Mouse (Mus musculus) liver, embryonic 11.5 days (tissue): ENCODE results near the gene Rps18. TPM values are rescaled to one million over a fixed set of nuclear protein-coding genes. Genes with fewer than 3 reads are reported as not detected.

Experiments
- ATAC-seq: fragments of 200-750 bp; cut with Nextera tagmentation; replicated peaks from 2 replicates; pipeline ENCODE4 v1.8.0; 2017; ENCODE audit warnings: moderate number of reproducible peaks, mild to moderate bottlenecking, moderate TSS enrichment, moderate library complexity; ENCODE audit not compliant: low FRiP score
- DNase-seq: peaks from one replicate; pipeline ENCODE4 v3.0.0-alpha.2; 2017; ENCODE audit warnings: low spot score
- H3K27ac ChIP-seq: fragments of 300-500 bp; sonication (generic); 2 replicates; pipeline ENCODE4 v1.5.1; 2014; ENCODE audit warnings: mild to moderate bottlenecking, low read depth, low read length, control low read depth
- H3K27me3 ChIP-seq: fragments of 300-500 bp; sonication (generic); replicated peaks from 2 replicates; pipeline ENCODE4 v1.6.1; 2014; ENCODE audit warnings: low read length, mixed read lengths; ENCODE audit not compliant: control insufficient read depth, insufficient read depth
- H3K36me3 ChIP-seq: fragments of 300-500 bp; sonication (generic); 2 replicates; pipeline ENCODE4 v1.6.1; 2014; ENCODE audit warnings: mild to moderate bottlenecking, low read length, moderate library complexity, mixed read lengths; ENCODE audit not compliant: control insufficient read depth, insufficient read depth
- H3K4me1 ChIP-seq: fragments of 300-500 bp; sonication (generic); replicated peaks from 2 replicates; pipeline ENCODE4 v1.6.1; 2014; ENCODE audit warnings: low read length, mixed read lengths; ENCODE audit not compliant: control insufficient read depth, insufficient read depth
- H3K4me2 ChIP-seq: fragments of 300-500 bp; sonication (generic); 2 replicates; pipeline ENCODE4 v1.6.1; 2014; ENCODE audit warnings: mild to moderate bottlenecking, control low read depth, moderate library complexity
- H3K4me3 ChIP-seq: fragments of 300-500 bp; sonication (generic); 2 replicates; pipeline ENCODE4 v1.5.1; 2014; ENCODE audit warnings: low read depth, low read length, control low read depth
- H3K9ac ChIP-seq: fragments of 300-500 bp; sonication (generic); 2 replicates; pipeline ENCODE4 v1.6.1; 2014; ENCODE audit warnings: low read depth, low read length, control low read depth
- H3K9me3 ChIP-seq: fragments of 300-500 bp; sonication (generic); 2 replicates; pipeline ENCODE4 v1.6.1; 2016; ENCODE audit warnings: low read length, inconsistent platforms, mixed read lengths; ENCODE audit not compliant: control insufficient read depth
- WGBS: fragments of 180-500 bp; shearing (Covaris S2); extraction: QIAGEN DNeasy Blood & Tissue Kit; methylation state at CpG from one replicate; pipeline ENCODE4 v1.1.7; 2014; 5-methylcytosine and 5-hydroxymethylcytosine counted together
- polyA plus RNA-seq: library from polyadenylated mRNA; unstranded; fragments of >200 nt; fragmentation: Nextera tagmentation; extraction: Ambion mirVana; gene quantifications from 2 replicates; pipeline ENCODE4 v1.2.1, GENCODE M21; 2014

The Rps18 gene
- polyA plus RNA-seq, 1 experiment from 2014 or later: 2,343 TPM

GRCm38 (mm10) chr17:33902491-33902890, 53.3 kb downstream of the Rps18 start:
- Histone ChIP-seq H3K4me2 (peak overlapping the region; percentile 37), H3K4me1 (peaks cover 36% of the 10 kb centered on the region), H3K36me3 (no peaks in the 10 kb centered on the region), H3K9ac (no peak overlapping the region), H3K4me3 (no peak overlapping the region), H3K27ac (peak overlapping the region; percentile 54), H3K9me3 (no peaks in the 10 kb centered on the region), H3K27me3 (no peaks in the 10 kb centered on the region)
- DNase-seq (no peak), ATAC-seq (no peak)
- 57% methylated on average over 7 of the region's 7 CpGs for WGBS

- no peak overlapping the region for H3K27ac ChIP-seq
- no peak overlapping the region for H3K9ac ChIP-seq
- no peaks in the 10 kb centered on the region for H3K9me3 ChIP-seq
- ATAC-seq (no peak), DNase-seq (no peak)
- no peaks in the 10 kb centered on the region for H3K36me3 ChIP-seq
- H3K4me2 ChIP-seq: peak overlapping the region; percentile 37
- H3K4me1 ChIP-seq: peaks cover 36% of the 10 kb centered on the region
- no peaks in the 10 kb centered on the region for H3K27me3 ChIP-seq
- 67% methylated on average over 4 of the region's 4 CpGs for whole genome bisulfite sequencing
- no peak overlapping the region for H3K4me3 ChIP-seq
Observed at GRCm38 (mm10) chr17:33902079-33902478, 53.7 kb downstream of the Rps18 start.

Other genes starting within 250 kb of the Rps18 start
- gene March2, start 237.3 kb downstream of the Rps18 start, polyA plus RNA-seq: 92.1 and 95.7 TPM in 2 replicates
- 184 and 199 TPM in 2 replicates for gene Rab11b, start 195.5 kb downstream of the Rps18 start, polyA plus RNA-seq
- gene Angptl4, start 174.2 kb downstream of the Rps18 start, polyA plus RNA-seq: 28.1 and 31.9 TPM in 2 replicates
- 21.4 and 23.4 TPM in 2 replicates for gene Kank3, start 145.5 kb downstream of the Rps18 start, polyA plus RNA-seq
- gene Rps28, start 131.4 kb downstream of the Rps18 start, polyA plus RNA-seq: 1,026 and 1,173 TPM in 2 replicates
- 390 and 411 TPM in 2 replicates for gene Ndufa7, start 131.4 kb downstream of the Rps18 start, polyA plus RNA-seq
- 44.1 and 49.7 TPM in 2 replicates for gene Cd320, start 112.9 kb downstream of the Rps18 start, polyA plus RNA-seq
- gene Gm7029, start 82.2 kb downstream of the Rps18 start, polyA plus RNA-seq: not detected in 2 replicates
- 10.2 and 11.8 TPM in 2 replicates for gene Kifc1, start 65.3 kb downstream of the Rps18 start, polyA plus RNA-seq
- gene Platr17, start 50.9 kb downstream of the Rps18 start, polyA plus RNA-seq: 1.8 and 2.2 TPM in 2 replicates
- 46.9 and 52.9 TPM in 2 replicates for gene Daxx, start 46.6 kb downstream of the Rps18 start, polyA plus RNA-seq
- gene Tapbp, start 40.1 kb downstream of the Rps18 start, polyA plus RNA-seq: 28.1 and 29.1 TPM in 2 replicates
- 12.4 and 13.0 TPM in 2 replicates for gene Zbtb22, start 40.1 kb downstream of the Rps18 start, polyA plus RNA-seq
- gene Rgl2, start 26.5 kb downstream of the Rps18 start, polyA plus RNA-seq: 22.1 and 25.6 TPM in 2 replicates
- gene Pfdn6, start 15.7 kb downstream of the Rps18 start, polyA plus RNA-seq: 266 and 286 TPM in 2 replicates
- gene Wdr46, start 15.3 kb downstream of the Rps18 start, polyA plus RNA-seq: 62.6 and 67.0 TPM in 2 replicates
- gene B3galt4, start 4.5 kb downstream of the Rps18 start, polyA plus RNA-seq: 2.9 and 3.5 TPM in 2 replicates
- gene Vps52, start 189 bp downstream of the Rps18 start, polyA plus RNA-seq: 47.2 and 49.1 TPM in 2 replicates
- 82.7 and 84.9 TPM in 2 replicates for gene H2-K1, start 44.3 kb upstream of the Rps18 start, polyA plus RNA-seq
- 3.4 and 5.5 TPM in 2 replicates for gene Ring1, start 68.7 kb upstream of the Rps18 start, polyA plus RNA-seq
- 34.2 and 45.1 TPM in 2 replicates for gene H2-Ke6, start 72.1 kb upstream of the Rps18 start, polyA plus RNA-seq
- 73.9 and 75.9 TPM in 2 replicates for gene Slc39a7, start 75.7 kb upstream of the Rps18 start, polyA plus RNA-seq
- gene Rxrb, start 75.8 kb upstream of the Rps18 start, polyA plus RNA-seq: 30.8 and 31.5 TPM in 2 replicates
- gene Col11a2, start 83.4 kb upstream of the Rps18 start, polyA plus RNA-seq: 0.61 and 0.67 TPM in 2 replicates
- gene H2-Oa, start 136.3 kb upstream of the Rps18 start, polyA plus RNA-seq: 0.26 and 0.56 TPM in 2 replicates
- 5.6 and 5.9 TPM in 2 replicates for gene H2-DMa, start 163.5 kb upstream of the Rps18 start, polyA plus RNA-seq
- 86.1 and 90.8 TPM in 2 replicates for gene Brd2, start 166.6 kb upstream of the Rps18 start, polyA plus RNA-seq
- gene H2-DMb2, start 187.3 kb upstream of the Rps18 start, polyA plus RNA-seq: 0.32 and 0.34 TPM in 2 replicates
- gene H2-DMb1, start 197.1 kb upstream of the Rps18 start, polyA plus RNA-seq: 0.19 and 0.43 TPM in 2 replicates
- 1.5 and 1.8 TPM in 2 replicates for gene Tap1, start 231.6 kb upstream of the Rps18 start, polyA plus RNA-seq
- gene Psmb9, start 231.8 kb upstream of the Rps18 start, polyA plus RNA-seq: 2.3 and 4.0 TPM in 2 replicates
- gene Psmb8, start 241.7 kb upstream of the Rps18 start, polyA plus RNA-seq: 8.4 and 10.3 TPM in 2 replicates
- gene Tap2, start 247.5 kb upstream of the Rps18 start, polyA plus RNA-seq: 6.6 and 7.4 TPM in 2 replicates